ENCODE assay signal across 22 mouse cellular contexts in the genomic region with DNA sequence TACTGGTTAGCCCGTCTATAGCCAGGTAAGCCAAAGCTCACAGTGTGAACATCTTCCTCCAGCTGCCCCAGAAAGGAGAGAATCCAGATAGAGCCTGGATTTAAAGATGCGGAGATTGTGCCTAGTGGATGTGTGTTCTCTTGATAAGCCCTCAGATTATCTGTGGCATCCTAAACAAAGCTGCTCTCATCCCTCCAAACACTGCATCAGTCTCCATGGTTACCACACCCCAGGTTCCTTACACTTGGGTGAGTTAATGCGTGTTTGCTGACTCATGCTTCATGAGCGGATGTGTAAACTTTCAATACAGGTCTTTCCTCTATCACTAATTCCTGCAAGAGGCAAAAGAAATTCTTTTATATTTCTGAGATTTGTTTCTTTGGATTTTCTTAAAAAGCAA. TPM values are rescaled to one million over a fixed set of nuclear protein-coding genes. Genes with fewer than 3 reads are reported as not detected.
DNase-seq lines count a peak whose midpoint lies in the region; ATAC-seq and TF ChIP-seq lines count a peak whose summit lies in the region.
"Had no signal": no experiment of that assay in that cellular context is flagged by ENCODE, and none has a peak within 500 bp of the region (broad histone marks: within the 10 kb centered on the region; RNA-seq: fewer than 3 reads in every experiment).

No protein-coding gene starts in this region.

- no peaks in the 10 kb centered on the region for H3K9me3 ChIP-seq in forebrain, embryonic 10.5 days
- H3K9me3 ChIP-seq in forebrain, postnatal 0 days (ENCODE audit: low read length): no peaks in the 10 kb centered on the region
- no peaks in the 10 kb centered on the region for H3K9me3 ChIP-seq in heart, embryonic 12.5 days (replicated peaks)
- H3K9me3 ChIP-seq: limb, embryonic 15.5 days had no signal

- no peak overlapping the region for H3K27ac ChIP-seq in forebrain, embryonic 10.5 days
- H3K27ac ChIP-seq in forebrain, postnatal 0 days (ENCODE audit: low read depth, low read length): no peak overlapping the region
- no peak overlapping the region for H3K27ac ChIP-seq in heart, embryonic 12.5 days (ENCODE audit: poor library complexity, severe bottlenecking)
- H3K27ac ChIP-seq: left cerebral cortex, adult 2 months; limb, embryonic 15.5 days had no signal

- no peaks in the 10 kb centered on the region for H3K27me3 ChIP-seq in forebrain, embryonic 10.5 days (ENCODE audit: poor library complexity, severe bottlenecking)
- H3K27me3 ChIP-seq in forebrain, postnatal 0 days (ENCODE audit: insufficient read depth, low read length): no peaks in the 10 kb centered on the region
- H3K27me3 ChIP-seq in heart, embryonic 12.5 days (replicated peaks): no peaks in the 10 kb centered on the region
- H3K27me3 ChIP-seq: limb, embryonic 15.5 days had no signal

- 28% methylated on average over 4 of the region's 4 CpGs for WGBS in forebrain, embryonic 10.5 days
- 20% methylated on average over 4 of the region's 4 CpGs for WGBS in forebrain, postnatal 0 days
- WGBS in heart, embryonic 12.5 days: 35% methylated on average over 4 of the region's 4 CpGs

- H3K4me3 ChIP-seq in forebrain, embryonic 10.5 days: no peak overlapping the region
- H3K4me3 ChIP-seq in forebrain, postnatal 0 days (ENCODE audit: low read depth, low read length): no peak overlapping the region
- H3K4me3 ChIP-seq in heart, embryonic 12.5 days: no peak overlapping the region
- H3K4me3 ChIP-seq: erythroblast, embryonic 14.5 days; left cerebral cortex, adult 2 months; limb, embryonic 15.5 days had no signal

- ATAC-seq in forebrain, postnatal 0 days: no peak
- ATAC-seq in heart, embryonic 12.5 days (ENCODE audit: insufficient number of reproducible peaks, low FRiP score): no peak
- ATAC-seq: hindbrain, embryonic 16.5 days had no signal

- peaks cover 7% of the 10 kb centered on the region for H3K4me1 ChIP-seq in forebrain, embryonic 10.5 days
- H3K4me1 ChIP-seq in forebrain, postnatal 0 days (ENCODE audit: insufficient read depth): no peaks in the 10 kb centered on the region
- H3K4me1 ChIP-seq in heart, embryonic 12.5 days (replicated peaks): no peaks in the 10 kb centered on the region
- H3K4me1 ChIP-seq: limb, embryonic 15.5 days had no signal

- no peak overlapping the region for H3K9ac ChIP-seq in forebrain, postnatal 0 days
- no peak overlapping the region for H3K9ac ChIP-seq in heart, embryonic 12.5 days
- H3K9ac ChIP-seq: limb, embryonic 15.5 days had no signal

- no peaks in the 10 kb centered on the region for H3K36me3 ChIP-seq in forebrain, embryonic 10.5 days (replicated peaks)
- H3K36me3 ChIP-seq in forebrain, postnatal 0 days (ENCODE audit: insufficient read depth): no peaks in the 10 kb centered on the region
- H3K36me3 ChIP-seq in heart, embryonic 12.5 days: no peaks in the 10 kb centered on the region
- H3K36me3 ChIP-seq: limb, embryonic 15.5 days had no signal

- no peak for TF ChIP-seq CTCF in forebrain, postnatal 0 days (IDR thresholded peaks at IDR 0.05; ENCODE audit: low read depth)

- DNase-seq in forebrain, embryonic 10.5 days (ENCODE audit: extremely low spot score, low spot score): peak; percentile 44
- no peak for DNase-seq in forebrain, postnatal 0 days
- DNase-seq in right cerebral cortex, adult 18-20 months: peak; percentile 14
- DNase-seq in right cerebral cortex, postnatal 36 days (ENCODE audit: low spot score in 2 of 2): no peak
- peak; percentile 14 for DNase-seq in WW6 (ENCODE audit: low read depth, low spot score)
- peak; percentile 88 for DNase-seq in retina, postnatal 1 day
- no peak for DNase-seq in c-Kit-positive CD71-positive TER-119-positive erythroid progenitor cells, embryonic 14.5 days (ENCODE audit: low spot score)
- DNase-seq: adrenal gland, postnatal 14 days; kidney, adult 8-10 months; lung, adult 2 months; thymus, adult 2 months had no signal

- H3K4me2 ChIP-seq in forebrain, postnatal 0 days (ENCODE audit: low read depth): no peak overlapping the region
- H3K4me2 ChIP-seq in heart, embryonic 12.5 days: no peak overlapping the region
- H3K4me2 ChIP-seq: limb, embryonic 15.5 days had no signal

RNA-seq across cellular contexts. Expression of gene Spata45, which starts 0.8 kb away (rescaled TPM):
- polyA plus RNA-seq in forebrain, embryonic 10.5 days (2016; fragmentation: Nextera tagmentation; extraction: Ambion mirVana): not detected in 2 replicates
- not detected in 2 replicates for total RNA-seq in forebrain, postnatal 0 days (2014; rRNA removed)
- polyA plus RNA-seq in forebrain, postnatal 0 days (2015; fragmentation: Nextera tagmentation; extraction: Ambion mirVana): not detected in 2 replicates
- not detected in 2 replicates for polyA plus RNA-seq in heart, embryonic 12.5 days (2016; fragmentation: Nextera tagmentation; extraction: Ambion mirVana)
- total RNA-seq: adrenal gland, postnatal 14 days; common myeloid progenitor, adult 5-6 weeks; left cerebral cortex, adult 2 months; megakaryocyte-erythroid progenitor cell, adult 5-6 weeks had no signal
- polyA plus RNA-seq: erythroblast, embryonic 14.5 days; gonadal fat pad, adult 2 months; heart, embryonic 16.5 days; hindbrain, embryonic 16.5 days; large intestine, adult 2 months; limb, embryonic 15.5 days; lung, adult 2 months; neural tube, embryonic 11.5 days; thymus, adult 2 months had no signal

RNA-seq across cellular contexts. Expression of gene Flvcr1, which starts 9.7 kb away (rescaled TPM):
- 8.2 and 8.5 TPM in 2 replicates for polyA plus RNA-seq in forebrain, embryonic 10.5 days (2016; fragmentation: Nextera tagmentation; extraction: Ambion mirVana)
- 28.8 and 33.9 TPM in 2 replicates for total RNA-seq in forebrain, postnatal 0 days (2014; rRNA removed)
- 5.1 and 7.6 TPM in 2 replicates for polyA plus RNA-seq in forebrain, postnatal 0 days (2015; fragmentation: Nextera tagmentation; extraction: Ambion mirVana)
- 4.4 and 5.4 TPM in 2 replicates for polyA plus RNA-seq in heart, embryonic 12.5 days (2016; fragmentation: Nextera tagmentation; extraction: Ambion mirVana)

RNA-seq across cellular contexts. Expression of gene Tatdn3, which starts 27.1 kb away (rescaled TPM):
- polyA plus RNA-seq in forebrain, embryonic 10.5 days (2016; fragmentation: Nextera tagmentation; extraction: Ambion mirVana): 11.6 and 11.9 TPM in 2 replicates
- total RNA-seq in forebrain, postnatal 0 days (2014; rRNA removed): 23.0 and 24.8 TPM in 2 replicates
- polyA plus RNA-seq in forebrain, postnatal 0 days (2015; fragmentation: Nextera tagmentation; extraction: Ambion mirVana): 11.9 and 13.2 TPM in 2 replicates
- polyA plus RNA-seq in heart, embryonic 12.5 days (2016; fragmentation: Nextera tagmentation; extraction: Ambion mirVana): 19.1 and 22.6 TPM in 2 replicates

RNA-seq across cellular contexts. Expression of gene Nsl1, which starts 27.2 kb away (rescaled TPM):
- polyA plus RNA-seq in forebrain, embryonic 10.5 days (2016; fragmentation: Nextera tagmentation; extraction: Ambion mirVana): 38.2 and 39.0 TPM in 2 replicates
- 2.1 and 4.7 TPM in 2 replicates for total RNA-seq in forebrain, postnatal 0 days (2014; rRNA removed)
- polyA plus RNA-seq in forebrain, postnatal 0 days (2015; fragmentation: Nextera tagmentation; extraction: Ambion mirVana): 1.2 and 2.5 TPM in 2 replicates
- polyA plus RNA-seq in heart, embryonic 12.5 days (2016; fragmentation: Nextera tagmentation; extraction: Ambion mirVana): 15.2 and 16.7 TPM in 2 replicates

RNA-seq across cellular contexts. Expression of gene Vash2, which starts 56.6 kb away (rescaled TPM):
- 39.0 and 39.7 TPM in 2 replicates for polyA plus RNA-seq in forebrain, embryonic 10.5 days (2016; fragmentation: Nextera tagmentation; extraction: Ambion mirVana)
- total RNA-seq in forebrain, postnatal 0 days (2014; rRNA removed): 46.4 and 47.5 TPM in 2 replicates
- polyA plus RNA-seq in forebrain, postnatal 0 days (2015; fragmentation: Nextera tagmentation; extraction: Ambion mirVana): 60.9 and 63.7 TPM in 2 replicates
- 68.6 and 74.0 TPM in 2 replicates for polyA plus RNA-seq in heart, embryonic 12.5 days (2016; fragmentation: Nextera tagmentation; extraction: Ambion mirVana)
- total RNA-seq: megakaryocyte-erythroid progenitor cell, adult 5-6 weeks had no signal

Comparison
In these comparisons a context has a peak if more than half of its experiments do, and no peak if none do; other contexts are left out.
1. DNase-seq: peak in forebrain, embryonic 10.5 days (single experiment), right cerebral cortex, adult 18-20 months (single experiment), WW6 (single experiment) and retina, postnatal 1 day (single experiment); none in forebrain, postnatal 0 days (single experiment), right cerebral cortex, postnatal 36 days (0 of 2) and c-Kit-positive CD71-positive TER-119-positive erythroid progenitor cells, embryonic 14.5 days (single experiment).